Mouse (Mus musculus) liver, embryonic 16.5 days (tissue): ENCODE measurements at regions not wholly inside any gene's neighbourhood (a gene's known extent, or its start where the extent isn't known, plus 50 kb on each side); places are given as distances from the start of the nearest gene placed in this dataset.

Source experiments
- ATAC-seq: fragments of 200-750 bp; cut with Nextera tagmentation; 2 replicates; pipeline ENCODE4 v1.8.0; 2017; ENCODE audit warnings: low read depth, mild to moderate bottlenecking, moderate number of reproducible peaks, moderate library complexity
- H3K27ac ChIP-seq: fragments of 300-500 bp; sonication (generic); 2 replicates; pipeline ENCODE4 v1.5.1; 2014; ENCODE audit warnings: mild to moderate bottlenecking, low read length
- H3K27me3 ChIP-seq: fragments of 300-500 bp; sonication (generic); 2 replicates; pipeline ENCODE4 v1.6.1; 2014; ENCODE audit warnings: low read depth, low read length, mixed read lengths; ENCODE audit not compliant: control insufficient read depth, insufficient read depth
- H3K36me3 ChIP-seq: fragments of 300-500 bp; sonication (generic); 2 replicates; pipeline ENCODE4 v1.6.1; 2014; ENCODE audit warnings: mild to moderate bottlenecking; ENCODE audit not compliant: control insufficient read depth, insufficient read depth
- H3K4me1 ChIP-seq: fragments of 300-500 bp; sonication (generic); 2 replicates; pipeline ENCODE4 v1.6.1; 2014; ENCODE audit warnings: low read depth, low read length, mixed read lengths; ENCODE audit not compliant: control insufficient read depth
- H3K4me2 ChIP-seq: fragments of 300-500 bp; sonication (generic); 2 replicates; pipeline ENCODE4 v1.6.1; 2014; ENCODE audit warnings: low read depth, low read length, mixed read lengths
- H3K4me3 ChIP-seq: fragments of 300-500 bp; sonication (generic); 2 replicates; pipeline ENCODE4 v1.5.1; 2014; ENCODE audit warnings: low read depth, mild to moderate bottlenecking, low read length
- H3K9ac ChIP-seq: fragments of 300-500 bp; sonication (generic); 2 replicates; pipeline ENCODE4 v1.6.1; 2014; ENCODE audit warnings: low read depth, low read length
- H3K9me3 ChIP-seq: fragments of 300-500 bp; sonication (generic); replicated peaks from 2 replicates; pipeline ENCODE4 v1.6.1; 2016; ENCODE audit warnings: low read length; ENCODE audit not compliant: control insufficient read depth
- WGBS: fragments of 180-500 bp; shearing (Covaris S2); extraction: QIAGEN DNeasy Blood & Tissue Kit; methylation state at CpG from one replicate; pipeline ENCODE4 v1.1.7; 2014; ENCODE audit not compliant: insufficient replicate concordance; 5-methylcytosine and 5-hydroxymethylcytosine counted together

DNA sequence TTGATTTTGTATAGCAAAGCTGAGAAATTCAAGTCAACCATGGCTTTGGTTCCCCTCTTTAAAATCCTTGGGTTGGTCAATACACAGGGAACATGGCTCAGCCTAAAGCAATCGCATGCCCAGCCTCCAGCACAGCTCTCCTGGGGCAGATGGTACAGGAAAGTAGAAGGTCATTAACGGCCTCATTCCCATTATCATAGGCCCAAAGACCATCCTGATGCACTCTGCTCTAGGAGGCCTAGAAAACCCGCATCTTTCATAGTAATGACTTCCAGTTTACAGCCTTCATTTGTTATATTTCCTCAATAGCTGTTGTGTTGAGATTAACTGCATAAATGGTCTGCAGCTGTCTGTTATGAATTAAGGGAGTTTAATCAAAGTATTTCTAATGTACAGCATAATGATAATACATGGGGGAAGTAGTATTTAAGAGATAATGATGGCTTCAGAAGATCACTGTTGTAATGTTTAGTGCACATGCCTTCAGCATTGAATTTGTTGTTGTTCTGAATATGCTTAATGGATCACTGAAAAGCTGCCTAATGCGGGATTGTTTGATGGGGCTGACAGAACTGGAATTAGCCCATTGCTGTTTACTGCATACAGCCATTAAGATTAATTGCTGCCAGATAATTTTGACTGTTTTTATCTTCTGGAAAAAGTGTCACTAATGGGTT lies 329.8 kb upstream of the Pou3f3 start:
- ATAC-seq: no peak
- H3K36me3 ChIP-seq: no peaks in the 10 kb centered on the region
- H3K4me2 ChIP-seq: no peak overlapping the region
- H3K27me3 ChIP-seq: no peaks in the 10 kb centered on the region
- no peak overlapping the region for H3K4me3 ChIP-seq
- H3K27ac ChIP-seq: no peak overlapping the region
- no peak overlapping the region for H3K9ac ChIP-seq
- no peaks in the 10 kb centered on the region for H3K4me1 ChIP-seq
- no peaks in the 10 kb centered on the region for H3K9me3 ChIP-seq
- WGBS: 50% methylated on average over 4 of the region's 4 CpGs

GRCm38 (mm10) chr1:42387919-42388684 lies 307.5 kb upstream of the Pou3f3 start:
- Histone ChIP-seq H3K9ac (no peak overlapping the region), H3K4me3 (no peak overlapping the region), H3K4me1 (no peaks in the 10 kb centered on the region), H3K4me2 (no peak overlapping the region), H3K9me3 (no peaks in the 10 kb centered on the region), H3K27me3 (no peaks in the 10 kb centered on the region), H3K36me3 (no peaks in the 10 kb centered on the region), H3K27ac (no peak overlapping the region)
- ATAC-seq: no peak
- WGBS: 36% methylated on average over 18 of the region's 18 CpGs

DNA sequence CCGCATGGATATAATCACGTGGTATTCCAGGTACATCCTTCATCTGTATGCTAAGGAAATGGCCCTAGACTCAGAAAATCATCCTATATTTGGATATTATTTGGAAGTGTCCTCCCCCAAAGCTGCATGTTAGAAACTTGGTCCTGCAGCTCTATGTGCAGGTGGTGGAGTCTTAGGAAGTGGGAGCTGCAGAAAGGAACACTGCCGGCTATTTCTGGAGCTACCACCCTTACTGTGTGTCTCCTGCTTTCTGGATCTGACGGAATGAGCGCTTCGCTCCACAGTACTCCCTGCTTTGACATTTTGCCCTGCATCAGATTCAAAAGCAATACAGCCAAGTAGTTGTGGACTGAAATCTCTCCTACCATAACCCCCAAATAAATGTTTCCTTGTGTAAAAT lies 306.8 kb upstream of the Pou3f3 start:
- WGBS: 72% methylated on average over 6 of the region's 6 CpGs
- ATAC-seq: no peak
- no peaks in the 10 kb centered on the region for H3K36me3 ChIP-seq
- H3K4me2 ChIP-seq: no peak overlapping the region
- H3K9ac ChIP-seq: no peak overlapping the region
- H3K4me3 ChIP-seq: no peak overlapping the region
- H3K9me3 ChIP-seq: no peaks in the 10 kb centered on the region
- H3K27ac ChIP-seq: no peak overlapping the region
- H3K27me3 ChIP-seq: no peaks in the 10 kb centered on the region
- no peaks in the 10 kb centered on the region for H3K4me1 ChIP-seq

GRCm38 (mm10) chr1:42395651-42396260 lies 299.8 kb upstream of the Pou3f3 start:
- Histone ChIP-seq H3K9me3 (no peaks in the 10 kb centered on the region), H3K4me3 (no peak overlapping the region), H3K36me3 (no peaks in the 10 kb centered on the region), H3K9ac (no peak overlapping the region), H3K4me2 (no peak overlapping the region), H3K4me1 (no peaks in the 10 kb centered on the region), H3K27me3 (no peaks in the 10 kb centered on the region), H3K27ac (no peak overlapping the region)
- 58% methylated on average over 13 of the region's 13 CpGs for WGBS
- ATAC-seq: no peak

- ATAC-seq: no peak
- no peaks in the 10 kb centered on the region for H3K9me3 ChIP-seq
- H3K9ac ChIP-seq: no peak overlapping the region
- no peaks in the 10 kb centered on the region for H3K27me3 ChIP-seq
- no peak overlapping the region for H3K27ac ChIP-seq
- H3K4me2 ChIP-seq: no peak overlapping the region
- no peaks in the 10 kb centered on the region for H3K36me3 ChIP-seq
- no peak overlapping the region for H3K4me3 ChIP-seq
- 24% methylated on average over 8 of the region's 8 CpGs for WGBS
- no peaks in the 10 kb centered on the region for H3K4me1 ChIP-seq
These were observed 297.0 kb upstream of the Pou3f3 start for GRCm38 (mm10) chr1:42398461-42399154.

DNA sequence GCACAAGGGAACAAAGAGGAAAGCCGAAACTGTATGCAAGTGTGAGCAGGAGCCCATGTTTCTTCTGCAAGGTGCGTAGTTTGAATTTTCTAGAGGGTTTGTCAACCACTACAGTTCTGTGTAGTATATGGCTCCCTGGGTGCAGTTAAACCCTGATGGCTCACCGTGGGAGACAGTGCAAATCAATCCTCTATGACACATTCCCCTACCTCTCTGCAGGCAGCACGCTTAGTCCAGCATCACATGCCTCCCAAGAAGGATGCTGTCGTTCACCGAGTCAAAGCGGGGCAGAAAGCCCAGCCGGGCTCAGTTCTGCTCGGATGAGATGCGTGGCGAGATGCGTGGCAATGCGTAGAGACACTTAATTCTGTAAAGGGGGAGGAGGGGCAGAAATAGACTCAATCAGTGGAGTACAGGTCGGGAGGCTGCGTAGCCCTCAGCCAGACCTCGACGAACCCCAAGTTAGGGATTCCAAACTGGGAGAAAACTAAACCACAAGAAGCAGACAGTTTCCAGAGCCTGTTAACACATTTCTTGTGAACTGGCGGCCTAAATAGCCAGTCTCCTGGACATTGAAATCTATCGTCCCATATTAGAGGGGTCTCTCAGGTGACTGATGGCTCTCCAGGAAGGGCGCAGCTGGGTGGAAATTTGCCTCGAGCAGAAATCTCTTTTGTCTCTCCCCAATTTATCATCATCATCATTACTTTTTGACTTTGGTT lies 279.6 kb upstream of the Pou3f3 start:
- no peak overlapping the region for H3K4me3 ChIP-seq
- H3K4me1 ChIP-seq: no peaks in the 10 kb centered on the region
- no peak overlapping the region for H3K4me2 ChIP-seq
- H3K27me3 ChIP-seq: no peaks in the 10 kb centered on the region; the same call in 1 of the 2 replicates
- H3K36me3 ChIP-seq: no peaks in the 10 kb centered on the region
- H3K27ac ChIP-seq: no peak overlapping the region
- ATAC-seq: no peak
- no peak overlapping the region for H3K9ac ChIP-seq
- no peaks in the 10 kb centered on the region for H3K9me3 ChIP-seq
- WGBS: 64% methylated on average over 21 of the region's 21 CpGs

GRCm38 (mm10) chr1:42416539-42417218 lies 278.9 kb upstream of the Pou3f3 start:
- H3K9ac ChIP-seq: no peak overlapping the region
- no peak for ATAC-seq

GRCm38 (mm10) chr1:42417815-42418214 lies 277.8 kb upstream of the Pou3f3 start:
- Histone ChIP-seq H3K9me3 (no peaks in the 10 kb centered on the region), H3K27ac (no peak overlapping the region), H3K4me1 (no peaks in the 10 kb centered on the region), H3K4me2 (no peak overlapping the region), H3K27me3 (no peaks in the 10 kb centered on the region; the same call in 1 of the 2 replicates), H3K36me3 (no peaks in the 10 kb centered on the region), H3K4me3 (no peak overlapping the region), H3K9ac (no peak overlapping the region)
- 18% methylated on average over 4 of the region's 4 CpGs for WGBS
- ATAC-seq: no peak

More at GRCm38 (mm10) chr1:42416539-42417218, 278.9 kb upstream of the Pou3f3 start:
- Histone ChIP-seq H3K27me3 (no peaks in the 10 kb centered on the region; the same call in 1 of the 2 replicates), H3K4me2 (no peak overlapping the region), H3K4me1 (no peaks in the 10 kb centered on the region), H3K9me3 (no peaks in the 10 kb centered on the region), H3K36me3 (no peaks in the 10 kb centered on the region), H3K4me3 (no peak overlapping the region), H3K27ac (no peak overlapping the region)
- 60% methylated on average over 8 of the region's 8 CpGs for WGBS
